Mouse (Mus musculus) lung, adult 2 months (tissue): ENCODE results near the gene Decr2. TPM values are rescaled to one million over a fixed set of nuclear protein-coding genes. Genes with fewer than 3 reads are reported as not detected.
A peak's percentile ranks its signal among the peaks of the same experiment; 100 is the strongest.

Experiments used
- DNase-seq: peaks from one replicate; pipeline ENCODE4 v3.0.0; 2022
- H3K4me1 ChIP-seq: fragments of 200-500 bp; 2 replicates; pipeline ENCODE4 v1.6.1; 2011; ENCODE audit warnings: low read length; ENCODE audit not compliant: control insufficient read depth, insufficient read depth
- H3K4me3 ChIP-seq: fragments of 200-500 bp; replicated peaks from 2 replicates; pipeline ENCODE3; 2011; ENCODE audit warnings: low read depth, mild to moderate bottlenecking, control low read depth, low read length; ENCODE audit errors: extremely low read depth
- CTCF ChIP-seq: fragments of 200-500 bp; IDR thresholded peaks from 2 replicates; pipeline ENCODE4 v1.5.1; 2011; ENCODE audit warnings: mild to moderate bottlenecking, low read length, control low read depth; ENCODE audit not compliant: insufficient read depth
- POLR2A ChIP-seq: fragments of 200-500 bp; IDR thresholded peaks from 2 replicates; pipeline ENCODE4 v1.6.1; 2011; ENCODE audit warnings: low read depth, mild to moderate bottlenecking, control low read depth, low read length, borderline replicate concordance; ENCODE audit errors: extremely low read depth
- WGBS: fragments of 180-500 bp; shearing (Covaris S2); methylation state at CpG from one replicate; pipeline ENCODE4 v1.1.7; 2018; 5-methylcytosine and 5-hydroxymethylcytosine counted together
- polyA plus RNA-seq: library from polyadenylated mRNA; depleted of rRNA; stranded (reverse); fragments of >200 nt; gene quantifications from 2 replicates; pipeline ENCODE4 v1.2.3, GENCODE M21; 2012; rRNA removed

Gene Decr2
- 12.1 and 16.7 TPM in 2 replicates for polyA plus RNA-seq

DNA sequence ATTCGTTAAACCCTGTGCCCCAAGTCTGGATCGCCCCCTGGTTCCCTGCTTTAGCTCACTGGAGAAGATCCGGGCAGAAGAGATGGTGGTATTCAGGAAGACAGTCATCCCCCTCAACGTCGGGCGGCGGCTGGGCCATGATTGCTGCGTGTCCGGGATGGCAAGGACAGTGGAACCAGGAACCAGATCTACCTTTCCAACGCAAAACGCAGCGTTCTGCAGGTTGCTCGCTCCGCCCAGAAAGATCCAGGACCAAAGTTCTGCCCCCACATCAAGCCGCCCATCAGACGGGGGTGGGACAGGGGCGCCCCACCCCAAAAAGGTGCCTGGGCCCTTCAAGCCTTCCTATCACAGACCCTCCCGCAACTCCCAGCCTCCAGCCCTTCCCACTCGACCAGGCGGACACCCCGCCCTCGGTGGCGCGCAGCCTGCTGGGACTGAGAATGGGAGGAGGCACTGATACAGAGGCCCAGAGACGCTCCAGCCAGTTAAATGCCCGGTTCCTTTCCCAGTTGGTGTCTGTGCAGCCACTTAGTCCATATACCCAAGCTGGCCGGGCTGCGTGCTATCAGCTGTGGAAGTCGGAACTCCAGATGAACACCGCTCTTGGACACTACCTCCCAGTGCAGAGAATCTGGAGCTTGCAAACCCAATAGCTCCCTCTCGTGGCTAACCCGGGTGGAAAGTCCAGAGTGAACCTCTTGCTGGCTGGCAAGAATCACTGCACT lies at the start of gene Decr2:
Gene Decr2, minus strand, starts transcription at position 433 of the 728 bp plus-strand sequence.
- TF ChIP-seq POLR2A (peak; percentile 62; the same call in 1 of the 2 replicates), CTCF (peak; percentile 89)
- under 1% methylated on average over 32 of the region's 32 CpGs for WGBS
- peak; percentile 87 for DNase-seq
- Histone ChIP-seq H3K4me1 (no peaks in the 10 kb centered on the region), H3K4me3 (peak within 1 kb of the TSS; percentile 81)

DNA sequence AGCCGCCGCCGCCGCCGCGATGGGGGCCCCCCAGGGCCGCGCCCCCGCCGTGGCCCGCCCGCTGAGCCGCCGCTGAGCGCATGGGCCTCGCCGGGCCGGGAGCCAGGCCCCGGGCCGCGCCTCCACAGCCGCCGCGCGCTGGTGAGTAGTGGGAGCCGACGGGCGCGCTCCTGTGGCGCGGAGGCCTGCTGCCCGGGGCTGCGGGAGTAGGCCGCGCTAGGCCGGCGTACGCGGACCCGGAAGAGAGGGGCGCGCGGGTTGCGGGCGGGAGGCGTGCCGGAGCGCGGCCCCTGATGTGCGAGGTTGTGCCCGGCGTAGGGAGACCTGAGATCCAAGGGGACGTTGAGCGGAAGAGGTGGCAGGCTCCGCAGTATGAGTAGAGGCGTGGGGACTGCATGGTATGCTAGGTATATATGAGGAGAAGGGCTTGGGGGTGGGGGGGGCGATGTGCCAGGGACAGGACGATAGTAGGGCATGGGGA lies 48.8 kb upstream of the Decr2 start:
- WGBS: 4% methylated on average over 55 of the region's 58 CpGs
- Histone ChIP-seq H3K4me3 (peak overlapping the region; percentile 86), H3K4me1 (peaks cover 6% of the 10 kb centered on the region)
- DNase-seq: no peak
- TF ChIP-seq CTCF (no peak), POLR2A (no peak)

DNA sequence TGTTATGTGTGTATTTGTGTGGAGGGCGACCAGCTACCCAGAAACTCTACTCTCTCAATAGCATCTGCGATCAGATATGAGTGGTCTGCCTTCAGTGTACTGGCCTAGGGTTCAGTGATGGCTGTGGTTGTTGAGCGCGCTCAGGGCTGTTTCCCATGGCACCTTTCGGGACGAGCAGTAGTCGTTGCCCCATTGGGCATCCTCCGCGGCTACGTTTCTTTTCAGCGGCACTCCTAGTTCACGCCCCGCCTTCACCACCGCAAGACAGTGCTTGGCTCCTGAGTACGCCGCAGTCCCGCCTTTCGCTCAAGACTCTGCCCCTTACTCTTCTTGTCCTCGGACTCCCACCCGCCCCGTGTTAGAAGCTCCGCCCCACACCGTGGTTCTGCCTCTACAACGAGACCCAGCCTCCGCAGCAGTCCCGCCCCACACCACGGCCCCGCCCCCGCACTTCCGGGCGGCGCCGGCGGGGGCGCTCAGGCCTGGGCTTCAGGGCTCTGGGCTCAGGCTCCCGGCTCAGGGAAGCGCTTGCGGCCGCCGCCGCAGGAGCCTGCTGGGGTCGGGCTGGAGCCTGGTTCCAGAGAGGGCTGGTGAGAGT lies 48.2 kb upstream of the Decr2 start, which contains the start of gene Axin1:
Gene Axin1, plus strand, starts transcription at position 450 of the 598 bp plus-strand sequence.
- TF ChIP-seq CTCF (no peak), POLR2A (peak; percentile 10; the same call in 1 of the 2 replicates)
- WGBS: under 1% methylated on average over 42 of the region's 42 CpGs
- H3K4me3 ChIP-seq: peak within 1 kb of the TSS; percentile 86
- DNase-seq: peak; percentile 88
- H3K4me1 ChIP-seq: peaks cover 6% of the 10 kb centered on the region

DNA sequence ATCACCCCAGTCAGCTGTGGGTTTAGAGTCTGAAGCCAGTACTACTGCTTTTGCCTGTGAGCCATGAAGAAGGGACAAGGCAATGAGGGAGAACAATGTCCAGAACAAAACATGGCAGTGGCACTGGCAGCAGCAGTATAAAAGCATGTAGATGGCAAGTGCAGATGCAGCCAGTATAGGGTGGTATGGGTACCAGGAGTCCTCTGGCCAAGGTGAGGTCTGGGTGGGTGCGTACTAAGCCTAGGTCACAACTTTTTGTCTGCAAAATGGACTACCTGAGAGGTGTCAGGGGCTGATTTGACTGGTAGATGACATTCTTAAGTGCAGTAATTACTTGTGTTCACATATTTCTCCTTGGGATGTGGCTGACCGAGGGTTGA lies 47.6 kb upstream of the Decr2 start:
- 68% methylated on average over 2 of the region's 2 CpGs for WGBS
- no peak overlapping the region for H3K4me3 ChIP-seq
- no peak for DNase-seq
- TF ChIP-seq POLR2A (no peak), CTCF (no peak)
- peaks cover 6% of the 10 kb centered on the region for H3K4me1 ChIP-seq

DNA sequence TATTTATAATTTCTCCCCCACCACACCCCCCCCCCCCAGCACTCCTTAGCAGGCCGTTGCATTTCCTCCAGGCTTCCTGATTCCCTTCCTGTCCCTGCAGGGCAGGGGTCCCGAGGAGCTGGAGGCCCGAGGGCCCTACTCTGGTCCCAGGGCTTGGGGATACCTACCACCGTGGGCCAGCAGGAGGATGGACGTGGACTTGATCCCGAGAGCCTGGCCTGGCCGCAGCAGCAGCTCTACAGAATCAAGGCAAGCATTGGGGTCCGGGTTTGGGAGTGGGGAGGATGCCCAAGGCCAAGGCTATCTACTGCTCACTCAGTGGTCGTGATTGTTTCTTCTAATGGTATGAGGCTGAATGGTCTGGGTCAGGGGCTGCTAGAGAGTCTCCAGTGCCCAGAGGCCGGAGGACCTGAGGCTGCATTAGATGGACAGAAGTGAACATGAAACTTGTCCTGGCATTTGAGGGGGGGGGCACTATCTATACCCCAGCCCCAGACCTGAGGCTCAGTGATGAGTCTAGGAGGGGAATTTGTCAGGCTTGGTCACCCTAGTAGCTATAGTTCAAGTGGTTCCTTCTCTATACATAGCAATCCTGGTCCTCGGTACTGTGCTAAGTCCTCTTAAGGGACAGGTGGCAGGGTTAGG lies 47.1 kb upstream of the Decr2 start:
- DNase-seq: no peak
- Histone ChIP-seq H3K4me3 (no peak overlapping the region), H3K4me1 (peaks cover 6% of the 10 kb centered on the region)
- WGBS: 71% methylated on average over 11 of the region's 11 CpGs
- no peak for TF ChIP-seq POLR2A
- no peak for TF ChIP-seq CTCF

DNA sequence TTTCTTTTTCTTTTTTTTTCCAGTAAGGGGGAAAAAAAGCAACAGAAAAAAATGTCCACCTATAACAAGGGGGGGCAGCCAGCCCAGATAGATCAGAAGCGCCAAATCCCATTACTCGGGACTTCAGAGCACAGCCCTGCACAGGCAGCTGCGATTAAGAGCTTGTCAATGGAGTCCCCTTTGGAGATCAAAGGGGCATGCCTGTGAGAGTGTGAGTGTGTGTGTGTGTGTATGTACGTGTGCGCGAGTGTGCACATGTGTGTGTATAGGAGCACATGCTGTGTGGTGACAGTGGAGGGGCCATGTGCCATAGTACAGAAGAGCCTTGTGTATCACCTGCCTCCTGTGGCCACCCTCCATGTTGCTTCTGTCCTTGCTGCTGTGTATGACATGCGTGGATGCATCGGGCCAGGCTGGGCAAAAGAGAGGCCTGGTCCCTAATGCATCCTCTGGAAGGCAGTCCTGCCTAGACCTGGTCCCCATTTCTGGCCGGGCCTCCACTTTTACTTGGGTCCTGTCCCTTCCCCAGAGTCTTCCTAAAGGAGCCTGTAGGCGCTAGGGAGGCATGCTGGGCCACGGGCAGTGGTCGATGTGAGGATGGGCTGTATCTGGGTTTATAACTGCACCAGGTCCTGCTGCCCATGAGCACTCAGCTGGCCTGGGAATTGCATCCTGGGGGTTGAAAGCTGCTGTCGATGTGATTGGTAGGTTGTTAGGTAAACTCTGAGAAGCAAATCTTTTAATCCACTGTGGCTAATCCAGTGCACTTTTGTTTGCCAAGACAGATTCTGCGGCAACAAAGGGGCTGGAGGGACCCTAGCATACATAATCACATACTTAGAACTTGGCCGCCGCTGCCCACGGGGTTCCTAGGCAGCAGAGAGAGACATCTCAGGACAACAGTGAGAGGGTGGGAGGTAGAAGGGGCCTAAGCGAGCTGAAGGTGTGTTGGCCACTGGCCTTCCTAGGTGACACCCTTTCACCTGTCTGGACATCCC lies 42.0 kb upstream of the Decr2 start:
- TF ChIP-seq POLR2A: no peak
- TF ChIP-seq CTCF: no peak
- DNase-seq: no peak
- WGBS: 89% methylated on average over 18 of the region's 18 CpGs

DNA sequence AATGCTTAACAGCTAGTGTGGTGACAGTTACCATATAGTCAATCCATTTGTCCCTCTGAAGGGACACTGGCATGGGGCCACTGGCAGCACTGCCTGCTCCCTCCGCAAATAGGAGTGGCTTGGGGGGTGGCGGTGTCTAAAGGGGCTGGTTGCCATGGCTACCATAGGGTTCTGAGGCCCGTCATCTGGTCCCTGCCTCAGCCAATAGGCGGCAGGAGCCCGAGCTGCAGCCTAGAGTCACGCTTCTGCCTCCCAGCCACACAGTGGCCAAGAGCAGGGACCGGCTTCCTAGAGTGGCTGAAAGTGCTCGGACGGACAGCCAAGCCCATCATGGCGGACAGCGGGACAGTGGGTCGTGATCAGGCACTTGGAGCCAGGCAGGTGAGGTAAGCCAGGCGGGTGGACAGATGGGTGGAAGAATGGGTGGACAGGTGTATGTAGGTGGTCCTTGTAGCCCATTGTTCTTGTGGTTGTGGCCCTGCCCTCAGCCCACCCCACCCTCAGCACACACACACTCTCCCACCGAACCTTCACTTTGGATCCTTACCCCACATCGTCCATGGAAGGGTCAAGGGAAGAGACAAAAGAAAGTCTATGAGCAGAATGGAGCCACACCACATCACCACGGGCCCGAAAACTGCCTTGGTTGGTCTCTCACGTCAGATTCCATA lies 41.1 kb upstream of the Decr2 start:
- 90% methylated on average over 18 of the region's 18 CpGs for WGBS
- no peak for DNase-seq
- TF ChIP-seq CTCF: no peak
- TF ChIP-seq POLR2A: no peak

More for the DNA sequence above, 42.0 kb upstream of the Decr2 start:
- H3K4me3 ChIP-seq: no peak overlapping the region
- no peaks in the 10 kb centered on the region for H3K4me1 ChIP-seq

DNA sequence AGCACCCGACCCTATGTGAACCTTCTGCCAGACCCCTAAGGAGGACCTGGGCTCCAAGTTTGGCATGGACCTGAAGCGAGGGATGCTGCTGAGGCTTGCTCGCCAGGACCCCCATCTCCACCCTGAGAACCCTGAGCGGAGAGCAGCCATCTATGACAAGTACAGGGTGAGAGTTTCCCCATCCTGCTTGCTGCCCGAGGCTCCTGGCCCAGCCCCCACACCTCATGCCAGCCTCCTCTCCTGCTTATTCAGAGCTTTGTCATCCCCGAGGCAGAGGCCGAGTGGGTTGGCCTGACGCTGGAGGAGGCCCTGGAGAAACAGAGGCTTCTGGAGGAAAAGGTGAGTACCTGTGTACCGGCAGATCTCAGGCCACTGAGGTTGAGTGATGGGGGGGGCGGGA lies 35.1 kb upstream of the Decr2 start:
- 90% methylated on average over 10 of the region's 10 CpGs for WGBS
- Histone ChIP-seq H3K4me1 (peaks cover 9% of the 10 kb centered on the region), H3K4me3 (no peak overlapping the region)
- no peak for TF ChIP-seq POLR2A
- TF ChIP-seq CTCF: no peak
- no peak for DNase-seq

More for the DNA sequence above, 41.1 kb upstream of the Decr2 start:
- Histone ChIP-seq H3K4me1 (no peaks in the 10 kb centered on the region), H3K4me3 (no peak overlapping the region)
